Comparison of ENCODE assay signal across 15 mouse cellular contexts in genomic region chr16:77894247-77894646, GRCm38 (mm10).
DNase-seq lines count a peak whose midpoint lies in the region; ATAC-seq and TF ChIP-seq lines count a peak whose summit lies in the region.
"Had no signal": no experiment of that assay in that cellular context is flagged by ENCODE, and none has a peak within 500 bp of the region (broad histone marks: within the 10 kb centered on the region; RNA-seq: fewer than 3 reads in every experiment).

No protein-coding gene starts in this region.

- peak; percentile 72 for ATAC-seq in hindbrain, embryonic 11.5 days (ENCODE audit: low FRiP score)
- no peak for ATAC-seq in embryonic facial prominence, embryonic 15.5 days (ENCODE audit: insufficient number of reproducible peaks, low FRiP score, low TSS enrichment, low read depth)
- peak; percentile 62 for ATAC-seq in hindbrain, embryonic 14.5 days (ENCODE audit: low FRiP score)
- no peak for ATAC-seq in midbrain, postnatal 0 days (ENCODE audit: low FRiP score)
- no peak for ATAC-seq in megakaryocyte, adult 5-6 weeks (ENCODE audit: poor library complexity, severe bottlenecking)

- no peaks in the 10 kb centered on the region for H3K36me3 ChIP-seq in hindbrain, embryonic 11.5 days (ENCODE audit: control insufficient read depth, insufficient read depth, low read length)
- H3K36me3 ChIP-seq in hindbrain, embryonic 10.5 days: no peaks in the 10 kb centered on the region
- no peaks in the 10 kb centered on the region for H3K36me3 ChIP-seq in embryonic facial prominence, embryonic 15.5 days
- H3K36me3 ChIP-seq in hindbrain, embryonic 14.5 days (replicated peaks; ENCODE audit: control insufficient read depth, insufficient read depth): no peaks in the 10 kb centered on the region
- no peaks in the 10 kb centered on the region for H3K36me3 ChIP-seq in midbrain, postnatal 0 days (ENCODE audit: insufficient read depth, low read length)
- H3K36me3 ChIP-seq: kidney, embryonic 15.5 days had no signal

- H3K4me1 ChIP-seq in hindbrain, embryonic 11.5 days (replicated peaks; ENCODE audit: control insufficient read depth, insufficient read depth, low read length): no peaks in the 10 kb centered on the region
- H3K4me1 ChIP-seq in hindbrain, embryonic 10.5 days (replicated peaks): no peaks in the 10 kb centered on the region
- H3K4me1 ChIP-seq in embryonic facial prominence, embryonic 15.5 days: no peaks in the 10 kb centered on the region
- H3K4me1 ChIP-seq in hindbrain, embryonic 14.5 days (replicated peaks; ENCODE audit: control insufficient read depth, insufficient read depth, low read length): peaks cover 11% of the 10 kb centered on the region
- no peaks in the 10 kb centered on the region for H3K4me1 ChIP-seq in midbrain, postnatal 0 days (ENCODE audit: insufficient read depth, low read length)
- H3K4me1 ChIP-seq: kidney, embryonic 15.5 days had no signal

- 40% methylated on average over 2 of the region's 2 CpGs for WGBS in hindbrain, embryonic 11.5 days
- WGBS in hindbrain, embryonic 10.5 days: 62% methylated on average over 2 of the region's 2 CpGs
- 21% methylated on average over 2 of the region's 2 CpGs for WGBS in embryonic facial prominence, embryonic 15.5 days
- WGBS in hindbrain, embryonic 14.5 days: 18% methylated on average over 2 of the region's 2 CpGs
- WGBS in midbrain, postnatal 0 days: 21% methylated on average over 2 of the region's 2 CpGs

- H3K4me3 ChIP-seq in hindbrain, embryonic 11.5 days (ENCODE audit: low read depth, low read length): no peak overlapping the region
- no peak overlapping the region for H3K4me3 ChIP-seq in hindbrain, embryonic 10.5 days
- H3K4me3 ChIP-seq in embryonic facial prominence, embryonic 15.5 days (replicated peaks): no peak overlapping the region
- H3K4me3 ChIP-seq in hindbrain, embryonic 14.5 days (replicated peaks; ENCODE audit: low read length): no peak overlapping the region
- H3K4me3 ChIP-seq in midbrain, postnatal 0 days (ENCODE audit: low read depth, low read length): no peak overlapping the region
- H3K4me3 ChIP-seq: gastrocnemius, adult 2 months; heart, adult 2 months; kidney, embryonic 15.5 days had no signal

- no peak overlapping the region for H3K4me2 ChIP-seq in hindbrain, embryonic 11.5 days (replicated peaks; ENCODE audit: low read depth, low read length)
- no peak overlapping the region for H3K4me2 ChIP-seq in embryonic facial prominence, embryonic 15.5 days (replicated peaks)
- H3K4me2 ChIP-seq in hindbrain, embryonic 14.5 days (replicated peaks): no peak overlapping the region
- no peak overlapping the region for H3K4me2 ChIP-seq in midbrain, postnatal 0 days (ENCODE audit: low read depth, low read length, poor library complexity, severe bottlenecking)
- H3K4me2 ChIP-seq: kidney, embryonic 15.5 days had no signal

- peak overlapping the region; percentile 72 for H3K27ac ChIP-seq in hindbrain, embryonic 11.5 days (ENCODE audit: low read depth, low read length)
- H3K27ac ChIP-seq in hindbrain, embryonic 10.5 days: no peak overlapping the region
- peak overlapping the region; percentile 72 for H3K27ac ChIP-seq in embryonic facial prominence, embryonic 15.5 days (replicated peaks)
- H3K27ac ChIP-seq in hindbrain, embryonic 14.5 days: peak overlapping the region; percentile 76
- peak overlapping the region; percentile 4; the same call in 1 of the 2 replicates for H3K27ac ChIP-seq in midbrain, postnatal 0 days (ENCODE audit: low read depth, low read length)
- H3K27ac ChIP-seq: gastrocnemius, adult 2 months; heart, adult 2 months; kidney, embryonic 15.5 days had no signal

- H3K9ac ChIP-seq in hindbrain, embryonic 11.5 days (ENCODE audit: low read depth, low read length): no peak overlapping the region
- H3K9ac ChIP-seq in embryonic facial prominence, embryonic 15.5 days: no peak overlapping the region
- H3K9ac ChIP-seq in hindbrain, embryonic 14.5 days: no peak overlapping the region
- H3K9ac ChIP-seq in midbrain, postnatal 0 days (replicated peaks; ENCODE audit: low read length, poor library complexity, severe bottlenecking): no peak overlapping the region
- H3K9ac ChIP-seq: kidney, embryonic 15.5 days had no signal

- TF ChIP-seq CTCF in midbrain, postnatal 0 days (IDR thresholded peaks at IDR 0.05): no peak

- H3K27me3 ChIP-seq in hindbrain, embryonic 11.5 days (ENCODE audit: control insufficient read depth, insufficient read depth, low read length): no peaks in the 10 kb centered on the region
- no peaks in the 10 kb centered on the region for H3K27me3 ChIP-seq in hindbrain, embryonic 10.5 days (ENCODE audit: insufficient read depth, poor library complexity, severe bottlenecking)
- no peaks in the 10 kb centered on the region for H3K27me3 ChIP-seq in embryonic facial prominence, embryonic 15.5 days
- no peaks in the 10 kb centered on the region for H3K27me3 ChIP-seq in hindbrain, embryonic 14.5 days (ENCODE audit: control insufficient read depth, insufficient read depth, low read length)
- no peaks in the 10 kb centered on the region for H3K27me3 ChIP-seq in midbrain, postnatal 0 days (ENCODE audit: insufficient read depth, low read length)
- H3K27me3 ChIP-seq: kidney, embryonic 15.5 days had no signal

- no peaks in the 10 kb centered on the region for H3K9me3 ChIP-seq in hindbrain, embryonic 11.5 days (ENCODE audit: control insufficient read depth, low read length)
- H3K9me3 ChIP-seq in hindbrain, embryonic 10.5 days: no peaks in the 10 kb centered on the region
- no peaks in the 10 kb centered on the region for H3K9me3 ChIP-seq in embryonic facial prominence, embryonic 15.5 days (replicated peaks)
- H3K9me3 ChIP-seq in hindbrain, embryonic 14.5 days (ENCODE audit: control insufficient read depth, low read length): no peaks in the 10 kb centered on the region
- no peaks in the 10 kb centered on the region for H3K9me3 ChIP-seq in midbrain, postnatal 0 days (ENCODE audit: low read length)
- H3K9me3 ChIP-seq: kidney, embryonic 15.5 days had no signal

- DNase-seq in hindbrain, embryonic 11.5 days (ENCODE audit: low spot score): peak; percentile 37
- no peak for DNase-seq in hindbrain, embryonic 10.5 days (ENCODE audit: low spot score)
- DNase-seq in hindbrain, embryonic 14.5 days (ENCODE audit: low spot score): peak; percentile 62
- DNase-seq in midbrain, postnatal 0 days (ENCODE audit: low spot score): peak; percentile 54
- no peak for DNase-seq in frontal cortex, postnatal 10 days (ENCODE audit: low spot score in 2 of 2)
- no peak for DNase-seq in Muller cell, postnatal 12 days (ENCODE audit: inconsistent ontology term)
- DNase-seq: cerebellum, adult 9-10 months; gastrocnemius, adult 2 months; heart, adult 2 months; liver; lung, adult 2 months; thymus, adult 18-20 months had no signal

Comparison
In these comparisons a context has a peak if more than half of its experiments do, and no peak if none do; other contexts are left out.
1. DNase-seq: peak in hindbrain, embryonic 11.5 days (single experiment), hindbrain, embryonic 14.5 days (single experiment) and midbrain, postnatal 0 days (single experiment); none in hindbrain, embryonic 10.5 days (single experiment), frontal cortex, postnatal 10 days (0 of 2) and Muller cell, postnatal 12 days (single experiment).
2. ATAC-seq: peak in hindbrain, embryonic 11.5 days (single experiment) and hindbrain, embryonic 14.5 days (single experiment); none in embryonic facial prominence, embryonic 15.5 days (single experiment), midbrain, postnatal 0 days (single experiment) and megakaryocyte, adult 5-6 weeks (single experiment).